Mouse (Mus musculus): ENCODE measurements around the gene Spata5.

- TF ChIP-seq CTCF (IDR thresholded peaks at IDR 0.05) (no peak), EP300 (IDR thresholded peaks at IDR 0.05) (no peak)
Observed at GRCm38 (mm10) chr3:37426069-37426468, 6.4 kb downstream of the Spata5 start.

Measured in lung, postnatal 0 days (tissue).